Mouse (Mus musculus) bone marrow, adult 2 months (tissue): Measurements from ENCODE around the gene Tbc1d2.

Experiments used
- CTCF ChIP-seq: fragments of 200-500 bp; IDR thresholded peaks from 2 replicates; pipeline ENCODE4 v1.5.1; 2011; ENCODE audit warnings: low read length, control low read depth; ENCODE audit not compliant: control insufficient read depth, insufficient read depth
- POLR2A ChIP-seq: fragments of 200-500 bp; IDR thresholded peaks from 2 replicates; pipeline ENCODE4 v1.6.1; 2011; ENCODE audit warnings: low read depth, mild to moderate bottlenecking, control low read depth, low read length, borderline replicate concordance; ENCODE audit not compliant: control insufficient read depth

DNA sequence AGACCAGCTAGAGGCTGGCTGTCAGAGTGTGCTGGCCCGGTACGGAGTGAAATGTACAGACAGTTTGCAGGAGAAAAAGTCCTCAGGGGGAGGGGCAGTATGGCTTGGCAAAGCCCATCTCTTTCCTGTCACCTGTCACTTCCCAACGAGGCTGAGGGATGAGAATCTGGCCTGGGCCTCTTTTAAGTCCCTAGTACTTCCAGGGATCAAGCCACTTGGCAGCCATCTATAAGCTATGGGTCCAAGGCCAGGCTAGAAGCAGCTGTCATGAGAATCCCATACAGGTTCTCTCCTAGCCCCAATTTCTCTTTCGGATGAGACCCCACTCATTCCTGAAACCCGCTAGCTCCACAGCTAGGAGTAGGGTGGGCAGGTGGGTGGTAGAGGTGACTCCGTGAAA, 53.6 kb downstream of the Tbc1d2 start:
- TF ChIP-seq CTCF (no peak), POLR2A (no peak)
